In genomic region chr3:54736101-54736927, GRCm38 (mm10) we compare ENCODE assay signal across 1 mouse cellular context.
A peak's percentile ranks its signal among the peaks of the same experiment; 100 is the strongest.
TF ChIP-seq lines count a peak whose summit lies in the region.

No protein-coding gene starts in this region.

TF ChIP-seq in MEL, 35 proteins besides CTCF, POLR2A, EP300 and RAD21:
- peak; percentile 92 for TF ChIP-seq ZNF384 (IDR thresholded peaks at IDR 0.05; ENCODE audit: low read depth, low read length)
- TF ChIP-seq MYC (IDR thresholded peaks at IDR 0.05; ENCODE audit: low read depth, low read length), result 0 out of 2 replicates have a peak, but pooled peaks have one; percentile 36
- TF ChIP-seq BHLHE40 (IDR thresholded peaks at IDR 0.05; ENCODE audit: borderline replicate concordance, low read depth, low read length), result no peak
- TF ChIP-seq MXI1 (IDR thresholded peaks at IDR 0.05; ENCODE audit: low read depth, low read length), result peak; percentile 30
- TF ChIP-seq SIN3A (IDR thresholded peaks at IDR 0.05; ENCODE audit: low read length), result peak; percentile 13; the same call in 1 of the 2 replicates
- TF ChIP-seq MAX (IDR thresholded peaks at IDR 0.05; ENCODE audit: low read length), result peak; percentile 47; the same call in 1 of the 2 replicates
- TF ChIP-seq ELF1 (IDR thresholded peaks at IDR 0.05; ENCODE audit: low read depth, low read length), result no peak
- TF ChIP-seq MAZ (IDR thresholded peaks at IDR 0.05; ENCODE audit: low read depth, low read length), result no peak
